Mouse (Mus musculus) midbrain, embryonic 16.5 days (tissue): ENCODE data around the gene Gpcpd1. TPM values are rescaled to one million over a fixed set of nuclear protein-coding genes. Genes with fewer than 3 reads are reported as not detected.

Experiments
- ATAC-seq: fragments of 200-750 bp; cut with Nextera tagmentation; 2 replicates; pipeline ENCODE4 v1.8.0; 2017; ENCODE audit warnings: moderate TSS enrichment
- H3K27ac ChIP-seq: fragments of 300-500 bp; sonication (generic); 2 replicates; pipeline ENCODE4 v1.5.1; 2014; ENCODE audit warnings: mild to moderate bottlenecking, low read length, mixed read lengths
- H3K27me3 ChIP-seq: fragments of 300-500 bp; sonication (generic); 2 replicates; pipeline ENCODE4 v1.6.1; 2014; ENCODE audit warnings: low read depth, low read length, mixed read lengths; ENCODE audit not compliant: control insufficient read depth, insufficient read depth
- H3K36me3 ChIP-seq: fragments of 300-500 bp; sonication (generic); 2 replicates; pipeline ENCODE4 v1.6.1; 2014; ENCODE audit warnings: mild to moderate bottlenecking, low read length, moderate library complexity, mixed read lengths; ENCODE audit not compliant: control insufficient read depth, insufficient read depth
- H3K4me1 ChIP-seq: fragments of 300-500 bp; sonication (generic); 2 replicates; pipeline ENCODE4 v1.6.1; 2014; ENCODE audit warnings: mild to moderate bottlenecking, low read length, mixed read lengths; ENCODE audit not compliant: control insufficient read depth, insufficient read depth
- H3K4me2 ChIP-seq: fragments of 300-500 bp; sonication (generic); 2 replicates; pipeline ENCODE4 v1.6.1; 2014; ENCODE audit warnings: mild to moderate bottlenecking, low read length, mixed read lengths
- H3K4me3 ChIP-seq: fragments of 300-500 bp; sonication (generic); 2 replicates; pipeline ENCODE4 v1.5.1; 2014; ENCODE audit warnings: low read depth, mild to moderate bottlenecking, low read length, moderate library complexity, mixed read lengths
- H3K9ac ChIP-seq: fragments of 300-500 bp; sonication (generic); 2 replicates; pipeline ENCODE4 v1.6.1; 2014; ENCODE audit warnings: low read depth, low read length, mixed read lengths
- H3K9me3 ChIP-seq: fragments of 300-500 bp; sonication (generic); replicated peaks from 2 replicates; pipeline ENCODE4 v1.6.1; 2014; ENCODE audit warnings: mild to moderate bottlenecking, low read length, mixed read lengths; ENCODE audit not compliant: control insufficient read depth, poor library complexity, severe bottlenecking
- WGBS: fragments of 180-500 bp; shearing (Covaris S2); extraction: QIAGEN DNeasy Blood & Tissue Kit; methylation state at CpG from one replicate; pipeline ENCODE4 v1.1.7; 2014; 5-methylcytosine and 5-hydroxymethylcytosine counted together
- polyA plus RNA-seq: library from polyadenylated mRNA; unstranded; fragments of >200 nt; fragmentation: Nextera tagmentation; extraction: Ambion mirVana; gene quantifications from 2 replicates; pipeline ENCODE4 v1.2.1, GENCODE M21; 2015

The Gpcpd1 gene
- polyA plus RNA-seq, 1 experiment from 2014 or later = 77.5 TPM

DNA sequence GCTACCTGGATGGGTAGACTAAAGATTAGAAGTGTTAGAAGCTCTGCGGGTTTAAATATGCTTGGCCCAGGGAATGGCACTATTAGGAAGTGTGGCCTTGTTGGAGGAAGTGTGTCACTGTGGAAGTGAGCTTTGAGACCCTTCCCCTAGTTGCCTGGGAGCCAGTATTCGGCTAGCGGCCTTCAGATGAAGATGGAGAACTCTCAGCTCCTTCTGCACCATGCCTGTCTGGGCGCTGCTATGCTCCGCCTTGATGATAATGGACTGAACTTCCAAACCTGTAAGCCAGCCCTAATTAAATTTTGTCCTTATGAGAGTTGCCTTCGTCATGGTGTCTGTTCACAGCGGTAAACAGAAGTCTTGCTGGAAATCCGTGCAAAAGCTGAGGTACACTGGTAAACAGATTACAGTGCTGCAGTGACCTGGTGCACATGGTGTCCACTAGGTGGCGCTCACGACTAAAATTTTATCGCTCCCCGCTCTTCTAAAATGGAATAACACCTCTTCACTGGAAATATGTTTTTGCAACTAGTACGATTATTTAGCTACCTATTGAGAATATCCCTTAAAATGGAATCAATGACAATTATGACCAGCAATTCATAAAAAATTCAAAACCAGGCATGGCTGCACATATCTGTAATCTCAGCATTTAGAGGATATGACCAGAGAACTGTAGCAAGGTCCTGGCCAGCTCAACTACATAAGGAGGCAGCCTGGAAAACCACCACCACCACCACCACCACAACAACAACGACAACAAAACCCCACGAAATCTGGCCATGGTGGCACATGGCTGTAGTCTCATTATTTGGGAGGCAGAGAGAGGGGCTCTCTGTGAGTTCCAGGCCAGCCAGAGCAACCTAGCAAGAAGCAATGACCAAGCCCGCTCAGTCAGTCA lies 71.1 kb downstream of the Gpcpd1 start:
- H3K4me1 ChIP-seq = peaks cover 3% of the 10 kb centered on the region
- no peaks in the 10 kb centered on the region for H3K9me3 ChIP-seq
- H3K27me3 ChIP-seq = no peaks in the 10 kb centered on the region
- no peak overlapping the region for H3K4me3 ChIP-seq
- 32% methylated on average over 16 of the region's 16 CpGs for WGBS
- no peak overlapping the region for H3K9ac ChIP-seq
- ATAC-seq = peak; percentile 79
- H3K36me3 ChIP-seq = no peaks in the 10 kb centered on the region
- H3K4me2 ChIP-seq = no peak overlapping the region
- H3K27ac ChIP-seq = no peak overlapping the region

DNA sequence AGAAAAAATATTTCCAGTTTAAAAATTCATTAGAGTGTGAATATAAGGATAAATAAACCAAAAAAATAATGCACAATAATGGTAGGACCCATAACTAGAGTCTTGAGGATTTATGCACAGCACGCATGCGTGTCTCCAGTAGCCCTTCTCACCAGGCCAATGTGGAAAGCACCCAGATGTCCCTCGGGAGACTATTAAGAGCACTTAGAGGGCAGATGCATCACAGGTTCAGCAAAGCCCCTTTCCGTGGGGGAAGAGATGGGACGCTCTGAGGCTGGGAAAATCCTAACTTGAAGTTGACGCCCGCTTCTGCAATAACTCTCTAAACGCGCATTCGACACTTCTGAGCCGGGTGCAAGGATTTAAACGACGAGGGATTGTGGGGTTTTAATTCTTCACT lies 71.9 kb downstream of the Gpcpd1 start:
- H3K9ac ChIP-seq = no peak overlapping the region
- no peaks in the 10 kb centered on the region for H3K36me3 ChIP-seq
- H3K4me2 ChIP-seq = no peak overlapping the region
- no peaks in the 10 kb centered on the region for H3K9me3 ChIP-seq
- no peak overlapping the region for H3K4me3 ChIP-seq
- WGBS = 94% methylated on average over 13 of the region's 13 CpGs
- no peak for ATAC-seq
- H3K27ac ChIP-seq = no peak overlapping the region
- H3K27me3 ChIP-seq = no peaks in the 10 kb centered on the region
- H3K4me1 ChIP-seq = peaks cover 3% of the 10 kb centered on the region

DNA sequence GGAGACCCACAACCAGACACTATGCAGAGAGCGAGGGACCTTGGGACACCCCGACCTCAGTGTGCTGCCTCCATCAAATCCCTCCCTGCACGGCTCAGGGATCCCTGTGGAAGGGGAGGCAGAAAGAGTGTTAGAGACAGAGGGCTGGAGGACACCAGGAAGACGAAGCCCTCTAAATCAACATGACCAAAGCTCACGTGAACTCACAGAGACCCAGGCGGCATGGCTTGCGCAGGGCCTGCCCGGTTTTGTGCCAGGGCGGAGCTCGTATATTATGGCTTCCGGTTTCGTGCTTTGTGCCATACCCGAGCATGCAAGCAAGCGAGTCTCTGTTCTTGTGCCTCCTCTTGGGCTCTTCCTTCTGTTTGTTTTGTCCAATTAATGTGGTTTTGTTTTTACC lies 72.5 kb downstream of the Gpcpd1 start:
- Histone ChIP-seq H3K9me3 (no peaks in the 10 kb centered on the region), H3K4me2 (no peak overlapping the region), H3K27me3 (no peaks in the 10 kb centered on the region), H3K36me3 (no peaks in the 10 kb centered on the region), H3K4me3 (no peak overlapping the region), H3K27ac (no peak overlapping the region), H3K9ac (no peak overlapping the region), H3K4me1 (peaks cover 3% of the 10 kb centered on the region)
- no peak for ATAC-seq
- WGBS = 89% methylated on average over 14 of the region's 14 CpGs

DNA sequence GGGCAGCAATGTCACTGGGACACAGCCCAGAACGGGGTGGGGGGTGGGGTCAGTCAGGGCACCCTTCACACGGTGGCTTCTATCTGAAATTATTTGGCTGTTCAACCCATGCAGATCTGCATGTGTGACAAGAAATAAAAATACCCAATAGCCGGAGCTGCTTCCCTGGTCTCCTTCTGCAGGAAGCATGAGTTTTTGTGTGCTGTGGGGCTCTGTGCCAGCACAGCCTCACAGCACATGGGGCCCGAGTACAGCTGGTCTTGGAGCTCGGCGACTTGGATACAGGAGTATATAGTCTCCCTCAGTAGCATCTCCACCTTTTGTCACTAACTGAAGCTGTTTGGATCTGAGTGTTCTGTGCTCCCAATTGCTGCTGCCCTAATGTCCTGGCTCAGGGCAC lies 73.2 kb downstream of the Gpcpd1 start:
- 72% methylated on average over 6 of the region's 6 CpGs for WGBS
- Histone ChIP-seq H3K36me3 (no peaks in the 10 kb centered on the region), H3K4me2 (no peak overlapping the region), H3K27me3 (no peaks in the 10 kb centered on the region), H3K9me3 (no peaks in the 10 kb centered on the region), H3K27ac (no peak overlapping the region), H3K4me3 (no peak overlapping the region), H3K4me1 (peaks cover 3% of the 10 kb centered on the region), H3K9ac (no peak overlapping the region)
- ATAC-seq = no peak

DNA sequence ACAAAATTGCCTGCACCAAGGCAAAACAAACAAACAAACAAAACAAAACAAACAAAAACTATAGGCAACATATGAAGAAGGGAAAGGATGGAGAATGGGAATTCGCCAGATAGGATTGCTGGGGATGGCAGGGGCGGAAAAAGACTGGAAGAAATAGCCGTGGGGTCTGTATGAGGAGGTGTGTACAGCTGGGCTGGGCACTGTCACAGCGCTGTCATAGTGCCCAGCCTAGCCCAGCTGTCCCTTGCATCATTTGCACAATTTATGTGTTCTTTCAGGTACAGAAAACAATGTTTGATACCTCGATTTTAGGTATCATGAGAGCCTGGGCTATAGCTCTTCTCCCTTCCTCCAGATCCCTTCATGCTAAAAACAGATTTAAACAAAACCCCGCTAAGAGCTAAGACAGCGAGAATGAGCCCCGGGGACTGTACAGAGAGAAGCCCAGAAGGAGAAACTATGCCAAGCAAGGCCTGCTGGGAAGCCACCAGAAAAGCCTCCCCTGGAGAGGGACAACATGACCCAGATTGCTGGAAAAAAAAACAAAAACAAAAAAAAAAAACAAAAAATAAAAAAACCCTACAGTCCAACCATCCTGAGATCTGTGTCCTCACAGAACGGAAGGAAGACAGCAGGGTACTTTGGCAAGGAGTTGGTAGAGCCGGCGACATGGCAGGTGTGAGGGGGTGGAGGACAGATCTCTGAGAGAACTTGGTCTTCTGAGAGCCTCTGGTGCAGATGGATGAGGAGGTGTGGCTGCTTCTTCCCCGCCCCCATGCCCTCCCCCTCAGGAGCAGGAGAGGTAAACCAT lies 74.0 kb downstream of the Gpcpd1 start:
- 76% methylated on average over 12 of the region's 12 CpGs for WGBS
- ATAC-seq = no peak

DNA sequence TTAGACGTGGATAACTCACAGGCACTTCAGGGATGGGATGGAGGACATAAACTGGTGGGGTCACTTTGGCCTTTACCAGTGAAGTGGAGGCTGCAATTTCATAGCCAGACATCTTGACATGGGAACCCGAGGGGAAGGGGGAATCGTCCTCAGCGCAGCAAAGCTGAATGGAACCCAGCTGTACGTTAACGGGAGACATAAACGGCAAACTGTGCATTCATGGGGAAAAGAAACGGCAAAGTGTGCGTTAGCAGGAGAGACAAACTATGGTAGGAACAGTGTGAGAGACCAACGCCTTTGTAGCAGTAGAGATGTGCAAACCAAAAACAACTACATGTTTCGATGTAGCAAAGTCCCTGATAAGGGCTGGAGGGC lies 74.6 kb downstream of the Gpcpd1 start:
- Histone ChIP-seq H3K9me3 (no peaks in the 10 kb centered on the region), H3K27me3 (no peaks in the 10 kb centered on the region), H3K4me2 (no peak overlapping the region), H3K9ac (no peak overlapping the region), H3K27ac (no peak overlapping the region), H3K4me3 (no peak overlapping the region), H3K36me3 (no peaks in the 10 kb centered on the region), H3K4me1 (peaks cover 3% of the 10 kb centered on the region)
- 80% methylated on average over 11 of the region's 11 CpGs for WGBS
- ATAC-seq = no peak

More for the DNA sequence above, 74.0 kb downstream of the Gpcpd1 start:
- Histone ChIP-seq H3K4me1 (peaks cover 3% of the 10 kb centered on the region), H3K4me2 (no peak overlapping the region), H3K4me3 (no peak overlapping the region), H3K27ac (no peak overlapping the region), H3K36me3 (no peaks in the 10 kb centered on the region), H3K9me3 (no peaks in the 10 kb centered on the region), H3K27me3 (no peaks in the 10 kb centered on the region), H3K9ac (no peak overlapping the region)

DNA sequence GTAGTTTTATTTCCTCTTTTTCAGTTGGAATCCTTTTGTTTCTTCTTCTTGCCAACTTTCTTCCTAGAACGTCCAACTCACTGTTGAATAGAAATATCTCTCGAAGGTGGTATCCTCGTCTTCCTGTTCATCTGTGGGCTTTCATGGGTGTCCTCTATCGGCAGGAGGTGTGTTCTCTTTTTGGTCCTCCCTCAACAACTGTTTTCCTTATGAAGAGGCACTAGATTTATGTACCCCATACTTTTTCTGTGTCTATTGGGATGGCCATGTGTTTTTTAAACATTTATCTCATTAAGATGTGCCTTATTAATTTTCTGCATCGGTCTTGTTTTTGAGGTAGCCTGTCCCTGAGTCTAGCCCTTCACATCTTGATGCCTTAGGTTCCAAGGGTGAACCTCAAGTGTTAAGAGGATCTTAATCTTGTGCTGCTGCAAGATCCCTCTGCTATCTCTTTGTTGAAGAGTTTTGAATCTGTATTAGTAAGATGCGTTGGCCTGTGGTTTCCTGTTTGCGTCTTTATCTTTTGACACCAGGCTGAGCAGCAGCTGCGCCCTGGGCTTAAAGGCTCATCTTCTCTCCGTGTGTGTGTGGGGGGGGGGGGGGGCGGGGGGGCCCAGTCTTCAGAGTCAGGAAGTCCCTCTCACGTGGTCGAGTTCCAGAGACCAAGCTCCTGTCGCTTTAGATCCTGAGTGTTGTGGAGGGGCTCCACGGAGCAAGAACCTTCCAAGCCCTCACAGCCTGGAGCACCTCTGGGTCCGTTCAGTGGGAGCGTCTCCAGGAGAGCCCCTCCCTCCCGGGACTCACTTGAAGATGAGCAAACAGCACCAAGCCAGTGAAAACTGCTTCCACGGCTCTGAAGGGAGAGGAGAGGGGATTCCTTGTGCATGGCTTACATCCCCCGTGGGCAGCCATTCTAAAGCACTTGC lies 75.2 kb downstream of the Gpcpd1 start:
- H3K27ac ChIP-seq = no peak overlapping the region
- H3K4me2 ChIP-seq = 0 out of 2 replicates have a peak overlapping the region, but pooled peaks have one; percentile 8
- 47% methylated on average over 19 of the region's 19 CpGs for WGBS
- H3K4me3 ChIP-seq = no peak overlapping the region
- no peaks in the 10 kb centered on the region for H3K36me3 ChIP-seq
- H3K4me1 ChIP-seq = peaks cover 3% of the 10 kb centered on the region
- H3K9ac ChIP-seq = no peak overlapping the region
- H3K27me3 ChIP-seq = no peaks in the 10 kb centered on the region
- ATAC-seq = no peak
- no peaks in the 10 kb centered on the region for H3K9me3 ChIP-seq

DNA sequence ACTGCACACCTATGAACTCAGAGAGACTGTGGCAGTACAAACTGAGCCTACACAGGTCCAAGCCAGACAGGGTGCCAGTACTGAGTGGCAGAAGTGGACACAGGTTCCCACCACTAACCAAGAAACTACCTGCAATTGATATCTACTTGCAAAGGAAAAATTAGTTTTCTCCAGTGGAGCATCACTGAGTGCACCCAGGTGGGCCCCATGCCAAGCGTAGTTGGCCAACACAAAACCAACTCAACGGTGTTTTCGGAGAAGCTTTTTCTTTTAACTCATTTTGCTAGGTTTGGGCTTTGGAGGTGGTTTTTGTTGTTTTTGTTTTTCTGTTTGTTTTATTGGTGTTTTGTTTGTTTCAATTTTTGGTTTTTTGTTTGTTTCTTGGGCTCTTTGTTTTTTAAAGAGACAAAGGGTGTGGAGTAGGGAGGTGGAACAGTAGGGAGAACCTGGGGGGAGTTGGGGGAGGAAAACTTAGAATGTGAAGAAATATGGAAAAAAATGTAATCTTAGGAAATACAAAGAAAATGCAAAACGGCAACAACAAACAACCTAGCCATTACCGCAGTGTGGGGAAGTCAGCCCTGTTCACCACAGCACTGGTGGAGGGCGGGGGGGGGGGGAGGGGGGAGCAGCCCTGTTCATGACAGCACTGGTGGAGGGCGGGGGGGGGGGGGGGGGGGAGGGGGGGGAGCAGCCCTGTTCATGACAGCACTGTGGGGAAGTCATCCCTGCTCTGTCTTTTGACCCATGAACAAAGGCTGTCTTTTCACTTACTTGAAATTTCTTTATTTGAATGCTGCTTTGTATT lies 76.3 kb downstream of the Gpcpd1 start:
- H3K4me3 ChIP-seq = no peak overlapping the region
- H3K4me2 ChIP-seq = no peak overlapping the region
- no peak for ATAC-seq
- whole genome bisulfite sequencing = 95% methylated on average over 5 of the region's 7 CpGs
- H3K4me1 ChIP-seq = peaks cover 3% of the 10 kb centered on the region
- H3K36me3 ChIP-seq = no peaks in the 10 kb centered on the region
- no peaks in the 10 kb centered on the region for H3K9me3 ChIP-seq
- no peaks in the 10 kb centered on the region for H3K27me3 ChIP-seq
- no peak overlapping the region for H3K9ac ChIP-seq
- H3K27ac ChIP-seq = no peak overlapping the region
